9 mouse cellular contexts compared by ENCODE assay signal in genomic region chr3:54815292-54815691, GRCm38 (mm10). TPM values are rescaled to one million over a fixed set of nuclear protein-coding genes. Genes with fewer than 3 reads are reported as not detected.
A peak's percentile ranks its signal among the peaks of the same experiment; 100 is the strongest.
DNase-seq lines count a peak whose midpoint lies in the region; ATAC-seq and TF ChIP-seq lines count a peak whose summit lies in the region.
"Had no signal": no experiment of that assay in that cellular context is flagged by ENCODE, and none has a peak within 500 bp of the region (broad histone marks: within the 10 kb centered on the region; RNA-seq: fewer than 3 reads in every experiment).

No protein-coding gene starts in this region.

- no peaks in the 10 kb centered on the region for H3K9me3 ChIP-seq in kidney, postnatal 0 days (replicated peaks; ENCODE audit: low read length)
- no peaks in the 10 kb centered on the region for H3K9me3 ChIP-seq in kidney, embryonic 16.5 days (ENCODE audit: low read length)
- no peaks in the 10 kb centered on the region for H3K9me3 ChIP-seq in limb, embryonic 11.5 days (ENCODE audit: control insufficient read depth, low read length)
- H3K9me3 ChIP-seq: embryonic facial prominence, embryonic 15.5 days had no signal

- H3K4me2 ChIP-seq in kidney, postnatal 0 days (ENCODE audit: low read length) = no peak overlapping the region
- no peak overlapping the region for H3K4me2 ChIP-seq in kidney, embryonic 16.5 days (replicated peaks; ENCODE audit: low read depth, low read length)
- H3K4me2 ChIP-seq in limb, embryonic 11.5 days (ENCODE audit: low read depth, severe bottlenecking) = no peak overlapping the region
- H3K4me2 ChIP-seq: embryonic facial prominence, embryonic 15.5 days had no signal

- H3K4me3 ChIP-seq in kidney, postnatal 0 days (replicated peaks; ENCODE audit: low read depth, low read length) = no peak overlapping the region
- H3K4me3 ChIP-seq in kidney, embryonic 16.5 days (ENCODE audit: low read length) = no peak overlapping the region
- H3K4me3 ChIP-seq in limb, embryonic 11.5 days (ENCODE audit: low read depth, low read length) = no peak overlapping the region
- H3K4me3 ChIP-seq: embryonic facial prominence, embryonic 15.5 days had no signal

- H3K27me3 ChIP-seq in kidney, postnatal 0 days (ENCODE audit: insufficient read depth, low read length) = no peaks in the 10 kb centered on the region
- no peaks in the 10 kb centered on the region for H3K27me3 ChIP-seq in kidney, embryonic 16.5 days (ENCODE audit: insufficient read depth, low read length)
- H3K27me3 ChIP-seq in limb, embryonic 11.5 days (ENCODE audit: control insufficient read depth, insufficient read depth, low read length) = no peaks in the 10 kb centered on the region
- H3K27me3 ChIP-seq: embryonic facial prominence, embryonic 15.5 days had no signal

- H3K27ac ChIP-seq in kidney, postnatal 0 days = no peak overlapping the region
- no peak overlapping the region for H3K27ac ChIP-seq in kidney, embryonic 16.5 days (ENCODE audit: low read length)
- H3K27ac ChIP-seq in limb, embryonic 11.5 days (replicated peaks; ENCODE audit: low read depth, low read length) = no peak overlapping the region
- H3K27ac ChIP-seq: embryonic facial prominence, embryonic 15.5 days had no signal

- H3K4me1 ChIP-seq in kidney, postnatal 0 days (replicated peaks; ENCODE audit: insufficient read depth, low read length) = no peaks in the 10 kb centered on the region
- H3K4me1 ChIP-seq in kidney, embryonic 16.5 days (ENCODE audit: insufficient read depth, low read length) = no peaks in the 10 kb centered on the region
- H3K4me1 ChIP-seq in limb, embryonic 11.5 days (ENCODE audit: control insufficient read depth, insufficient read depth, low read length) = no peaks in the 10 kb centered on the region
- H3K4me1 ChIP-seq: embryonic facial prominence, embryonic 15.5 days had no signal

- no peak overlapping the region for H3K9ac ChIP-seq in kidney, postnatal 0 days (ENCODE audit: low read depth, low read length)
- no peak overlapping the region for H3K9ac ChIP-seq in kidney, embryonic 16.5 days (replicated peaks; ENCODE audit: low read length)
- H3K9ac ChIP-seq in limb, embryonic 11.5 days (ENCODE audit: low read length) = no peak overlapping the region
- H3K9ac ChIP-seq: embryonic facial prominence, embryonic 15.5 days had no signal

- peak; percentile 93 for TF ChIP-seq CTCF in kidney, postnatal 0 days (IDR thresholded peaks at IDR 0.05; ENCODE audit: low read depth)

- peak; percentile 81 for DNase-seq in kidney, postnatal 0 days (ENCODE audit: low spot score)
- peak; percentile 20 to 29 for DNase-seq in CD8-positive naive resting alpha-beta T cell, adult 2 months (ENCODE audit: low read depth in 2 of 2, low spot score in 2 of 2)
- peak; percentile 25 for DNase-seq in T-cell, adult 2 months (ENCODE audit: low spot score)
- peak; percentile 55 for DNase-seq in forelimb bud, embryonic 11.5 days (ENCODE audit: low read depth, low spot score)
- DNase-seq in limb, embryonic 11.5 days (ENCODE audit: low spot score) = peak; percentile 77
- DNase-seq in right cerebral cortex, postnatal 14 days = peak; percentile 58
- no peak for DNase-seq in urinary bladder, postnatal 25 days (ENCODE audit: low spot score)

- ATAC-seq in kidney, postnatal 0 days (replicated peaks; ENCODE audit: low FRiP score, low read depth) = no peak
- ATAC-seq in kidney, embryonic 16.5 days (ENCODE audit: low FRiP score, low TSS enrichment) = no peak
- ATAC-seq in limb, embryonic 11.5 days (ENCODE audit: insufficient number of reproducible peaks, low FRiP score, low TSS enrichment, low read depth) = no peak

- 23% methylated on average over 3 of the region's 3 CpGs for WGBS in kidney, postnatal 0 days
- WGBS in kidney, embryonic 16.5 days = 21% methylated on average over 3 of the region's 3 CpGs
- 24% methylated on average over 3 of the region's 3 CpGs for WGBS in limb, embryonic 11.5 days

- no peaks in the 10 kb centered on the region for H3K36me3 ChIP-seq in kidney, postnatal 0 days (ENCODE audit: insufficient read depth, low read length)
- no peaks in the 10 kb centered on the region for H3K36me3 ChIP-seq in kidney, embryonic 16.5 days (ENCODE audit: insufficient read depth, low read length)
- no peaks in the 10 kb centered on the region for H3K36me3 ChIP-seq in limb, embryonic 11.5 days (ENCODE audit: control insufficient read depth, insufficient read depth, low read length)
- H3K36me3 ChIP-seq: embryonic facial prominence, embryonic 15.5 days had no signal

RNA-seq across cellular contexts. Expression of gene Rfxap, which starts 7.7 kb away (rescaled TPM):
- 32.5 and 37.9 TPM in 2 replicates for polyA plus RNA-seq in kidney, postnatal 0 days (2015; fragmentation: Nextera tagmentation; extraction: Ambion mirVana)
- 26.8 and 31.5 TPM in 2 replicates for polyA plus RNA-seq in kidney, embryonic 16.5 days (2015; fragmentation: Nextera tagmentation; extraction: Ambion mirVana)
- polyA plus RNA-seq in limb, embryonic 11.5 days (2014; fragmentation: Nextera tagmentation; extraction: Ambion mirVana) = 49.1 and 57.9 TPM in 2 replicates

RNA-seq across cellular contexts. Expression of gene Smad9, which starts 59.9 kb away (rescaled TPM):
- polyA plus RNA-seq in kidney, postnatal 0 days (2015; fragmentation: Nextera tagmentation; extraction: Ambion mirVana) = 0.68 and 0.87 TPM in 2 replicates
- polyA plus RNA-seq in kidney, embryonic 16.5 days (2015; fragmentation: Nextera tagmentation; extraction: Ambion mirVana) = 1.4 and 1.6 TPM in 2 replicates
- polyA plus RNA-seq in limb, embryonic 11.5 days (2014; fragmentation: Nextera tagmentation; extraction: Ambion mirVana) = 0.37 and 0.52 TPM in 2 replicates
